Mouse (Mus musculus) urinary bladder, postnatal 36 days (tissue): ENCODE data around the gene Ctrb1.
A peak's percentile ranks its signal among the peaks of the same experiment; 100 is the strongest.

Experiments used
- DNase-seq, 2 experiments: peaks; one replicate each; pipeline ENCODE4 v3.0.0; 2022; ENCODE audit warnings: low spot score in 2 of 2, mixed read lengths in 1 of 2

The Ctrb1 gene

GRCm38 (mm10) chr8:111690960-111691445 is at the start of gene Ctrb1:
TSS of gene Ctrb1 (minus strand) at chr8:111691010.
- no peak for DNase-seq

DNA sequence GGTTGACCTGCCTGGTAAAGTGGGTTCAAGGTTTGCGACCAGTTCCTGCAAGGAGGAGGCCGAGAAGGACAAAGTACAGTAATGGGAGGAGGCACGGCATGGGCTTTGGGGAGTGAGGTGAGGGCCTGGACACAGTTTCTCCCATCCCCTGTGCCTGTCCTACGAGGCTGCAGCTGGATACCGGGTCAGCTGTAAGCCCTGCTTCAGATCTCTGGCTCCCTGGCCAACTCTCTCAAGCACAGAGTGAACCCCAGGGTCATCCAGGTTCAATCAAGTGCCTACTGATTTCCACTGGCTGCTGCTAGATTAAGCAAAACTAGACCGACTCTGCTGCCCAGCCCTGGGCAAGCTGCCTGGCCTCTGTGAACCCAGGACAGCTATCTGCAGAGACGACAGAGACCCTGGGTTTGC is 49.5 kb upstream of the Ctrb1 start:
- no peak for DNase-seq

DNA sequence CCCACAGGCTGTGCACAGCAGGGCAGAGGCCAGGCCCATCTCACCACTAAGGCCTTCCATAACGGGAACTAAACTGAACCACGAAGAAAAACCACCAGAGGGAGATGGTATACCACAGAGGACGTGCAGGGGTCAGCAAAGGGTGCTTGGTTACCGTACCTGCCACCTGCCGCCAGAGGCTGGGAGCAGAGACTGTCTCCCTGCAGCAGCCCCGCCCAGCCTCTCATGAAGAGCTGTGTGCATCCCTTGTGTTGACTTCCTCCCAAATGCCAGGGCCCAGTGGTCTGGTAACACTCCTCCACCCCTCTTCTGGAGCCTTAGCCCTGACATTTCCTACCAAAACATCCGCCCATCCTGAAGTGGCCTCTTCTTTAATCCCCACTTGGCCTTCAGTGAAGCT is 48.8 kb upstream of the Ctrb1 start:
- no peak for DNase-seq

DNA sequence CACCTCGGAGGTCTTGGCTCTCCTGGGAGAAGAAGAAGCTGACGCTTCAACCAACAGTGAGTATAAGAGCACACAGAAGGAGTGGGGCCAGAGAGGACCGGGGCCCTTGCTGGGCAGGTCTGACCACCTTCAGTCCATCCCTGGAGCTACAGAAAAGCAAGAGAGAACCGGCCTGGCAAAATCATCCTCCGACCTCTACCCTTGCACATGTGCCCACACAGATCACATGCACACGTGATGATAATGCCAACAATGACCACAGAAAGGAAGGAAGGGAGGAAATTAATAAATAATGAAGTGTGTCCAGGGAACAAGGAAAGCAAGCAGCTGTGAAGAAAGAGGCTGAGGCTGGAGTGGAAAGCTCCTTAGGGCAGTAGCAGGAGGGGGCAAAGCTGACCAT is 48.1 kb upstream of the Ctrb1 start:
- DNase-seq: no peak

- no peak for DNase-seq
Observed at GRCm38 (mm10) chr8:111736321-111736720, 45.5 kb upstream of the Ctrb1 start.

GRCm38 (mm10) chr8:111735791-111736190 is 45.0 kb upstream of the Ctrb1 start:
- DNase-seq: no peak

DNA sequence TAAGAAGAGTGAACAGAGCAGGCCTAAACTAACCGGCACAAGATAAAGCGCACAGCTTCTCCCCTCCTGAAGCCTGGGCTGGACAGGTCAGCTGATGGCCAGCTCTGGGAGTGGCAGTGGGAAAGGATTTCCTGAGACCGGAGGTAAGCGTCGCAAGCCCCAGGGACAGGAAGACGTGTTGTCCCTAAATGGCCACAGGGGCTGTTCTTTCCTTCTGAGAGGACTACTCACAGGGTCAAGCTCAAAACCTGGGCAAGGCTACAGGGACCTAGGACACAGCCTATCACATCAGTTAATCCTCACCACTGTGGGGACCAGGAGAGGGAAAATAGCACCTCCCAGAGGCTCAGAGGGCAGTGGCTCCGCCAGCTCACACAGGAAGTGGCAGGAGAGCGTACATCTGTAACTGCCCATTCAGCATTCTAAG is 44.5 kb upstream of the Ctrb1 start:
- DNase-seq: no peak

GRCm38 (mm10) chr8:111734244-111734960 is 43.6 kb upstream of the Ctrb1 start:
- no peak for DNase-seq

- no peak for DNase-seq
Observed at GRCm38 (mm10) chr8:111733581-111734243, 42.9 kb upstream of the Ctrb1 start.

DNA sequence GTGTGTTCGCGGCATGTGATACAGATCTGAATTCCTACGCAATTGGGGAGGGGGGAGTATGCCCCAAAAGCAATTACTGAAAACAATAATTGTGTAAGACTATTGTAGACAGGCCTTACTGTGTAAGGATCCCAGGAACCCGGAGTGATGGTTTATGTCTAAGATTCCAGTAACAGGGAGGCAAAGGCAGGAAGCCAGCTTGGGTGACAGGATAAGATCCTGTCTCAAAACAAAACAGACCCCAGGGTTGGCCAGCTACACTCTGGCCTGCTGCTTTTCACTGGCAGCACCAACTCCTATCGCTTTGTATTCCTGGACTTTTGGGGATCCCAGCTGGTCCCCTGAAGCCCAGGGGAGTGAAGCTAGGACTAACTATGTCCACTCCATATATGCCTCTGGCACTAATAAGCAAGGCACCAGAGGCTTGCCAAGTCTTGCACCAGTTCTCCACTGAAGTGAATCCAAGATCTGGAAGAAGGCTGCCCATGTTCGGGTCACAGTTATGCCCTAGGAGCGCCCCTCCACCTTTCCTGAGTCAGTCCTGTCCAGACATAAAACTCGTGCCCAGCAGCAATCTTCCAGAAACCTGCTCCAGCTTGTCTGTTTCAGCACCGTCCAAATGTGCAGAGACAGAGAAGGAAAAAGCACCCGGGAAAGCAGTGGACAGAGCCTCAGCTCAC is 41.7 kb upstream of the Ctrb1 start:
- DNase-seq: no peak

DNA sequence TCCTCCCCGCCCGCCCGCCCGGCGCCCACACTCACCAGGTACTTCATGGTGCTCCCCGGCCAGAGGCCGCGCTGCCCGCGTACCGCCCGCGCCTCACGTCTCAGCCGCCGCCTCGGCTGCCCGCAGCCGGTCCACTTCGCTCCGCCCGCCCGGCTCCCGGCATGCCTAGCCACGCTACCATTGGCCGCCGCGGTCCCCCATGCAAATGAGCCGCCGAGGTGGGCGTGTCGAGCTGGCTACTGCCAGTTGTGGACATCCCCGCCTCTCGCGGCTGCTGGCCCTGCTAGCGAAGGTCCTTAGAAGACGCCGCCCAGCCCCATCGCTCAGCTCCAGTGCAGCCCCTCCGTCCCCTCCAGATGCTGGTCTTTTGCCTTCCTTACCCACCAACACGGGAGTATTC is 41.2 kb upstream of the Ctrb1 start:
- peak; percentile 97 to 98 for DNase-seq

- no peak for DNase-seq
Observed at GRCm38 (mm10) chr8:111731231-111731977, 40.6 kb upstream of the Ctrb1 start.

GRCm38 (mm10) chr8:111729233-111730170 is 38.7 kb upstream of the Ctrb1 start:
- DNase-seq: no peak

- DNase-seq: no peak
Observed at GRCm38 (mm10) chr8:111728481-111728880, 37.7 kb upstream of the Ctrb1 start.

GRCm38 (mm10) chr8:111727553-111727952 is 36.7 kb upstream of the Ctrb1 start:
- DNase-seq: no peak

GRCm38 (mm10) chr8:111726102-111726900 is 35.5 kb upstream of the Ctrb1 start:
- peak; percentile 59 to 81 for DNase-seq

- no peak for DNase-seq
Observed at GRCm38 (mm10) chr8:111725341-111725740, 34.5 kb upstream of the Ctrb1 start.

GRCm38 (mm10) chr8:111720115-111720544 is 29.3 kb upstream of the Ctrb1 start:
- no peak for DNase-seq

DNA sequence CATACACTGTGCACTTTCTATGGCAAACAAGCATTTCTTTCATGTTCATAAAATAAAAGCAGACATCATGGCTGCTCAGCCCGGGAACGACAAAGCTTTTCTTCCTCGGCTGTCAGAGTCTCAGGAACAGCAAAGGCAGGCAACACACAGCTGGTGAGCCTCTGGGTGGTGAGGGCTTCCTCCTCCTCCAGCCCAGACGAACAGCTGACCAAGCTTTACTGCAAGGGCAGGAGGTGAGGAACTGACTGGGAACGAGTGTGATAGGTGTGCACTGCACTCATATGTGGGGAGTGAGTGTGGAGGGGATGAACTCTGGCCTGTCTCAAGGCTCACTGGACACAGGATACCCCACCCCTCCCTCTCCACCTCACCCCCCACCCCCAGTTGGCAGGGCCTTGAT is 28.1 kb upstream of the Ctrb1 start:
- no peak for DNase-seq

- no peak for DNase-seq
Observed at GRCm38 (mm10) chr8:111717866-111718265, 27.1 kb upstream of the Ctrb1 start.
